Mouse (Mus musculus) bone marrow, adult 2 months (tissue): ENCODE results near the gene Grik3. TPM values are rescaled to one million over a fixed set of nuclear protein-coding genes. Genes with fewer than 3 reads are reported as not detected.

Source experiments
- H3K27ac ChIP-seq: fragments of 200-500 bp; 2 replicates; pipeline ENCODE4 v1.5.1; 2012; ENCODE audit warnings: low read depth, mild to moderate bottlenecking, control low read depth, inconsistent platforms, low read length; ENCODE audit not compliant: control insufficient read depth, poor library complexity, insufficient read depth
- H3K4me1 ChIP-seq: fragments of 200-500 bp; 2 replicates; pipeline ENCODE4 v1.6.1; 2011; ENCODE audit warnings: low read length; ENCODE audit not compliant: control insufficient read depth, insufficient read depth
- H3K4me3 ChIP-seq: fragments of 200-500 bp; replicated peaks from 2 replicates; pipeline ENCODE3; 2011; ENCODE audit warnings: mild to moderate bottlenecking, low read depth, low read length, control low read depth; ENCODE audit not compliant: control insufficient read depth
- CTCF ChIP-seq: fragments of 200-500 bp; IDR thresholded peaks from 2 replicates; pipeline ENCODE4 v1.5.1; 2011; ENCODE audit warnings: low read length, control low read depth; ENCODE audit not compliant: control insufficient read depth, insufficient read depth
- POLR2A ChIP-seq: fragments of 200-500 bp; IDR thresholded peaks from 2 replicates; pipeline ENCODE4 v1.6.1; 2011; ENCODE audit warnings: low read depth, mild to moderate bottlenecking, control low read depth, low read length, borderline replicate concordance; ENCODE audit not compliant: control insufficient read depth
- WGBS: fragments of 180-500 bp; shearing (Covaris S2); methylation state at CpG from one replicate; pipeline ENCODE4 v1.1.7; 2018; 5-methylcytosine and 5-hydroxymethylcytosine counted together
- polyA plus RNA-seq: library from polyadenylated mRNA; stranded (reverse); fragments of >200 nt; gene quantifications from 2 replicates; pipeline ENCODE4 v1.2.4, GENCODE M21; 2011; ENCODE audit warnings: low replicate concordance; ENCODE audit not compliant: missing spikeins, insufficient read depth, insufficient read length

Grik3 gene
- polyA plus RNA-seq, 1 experiment: 0.45 TPM

DNA sequence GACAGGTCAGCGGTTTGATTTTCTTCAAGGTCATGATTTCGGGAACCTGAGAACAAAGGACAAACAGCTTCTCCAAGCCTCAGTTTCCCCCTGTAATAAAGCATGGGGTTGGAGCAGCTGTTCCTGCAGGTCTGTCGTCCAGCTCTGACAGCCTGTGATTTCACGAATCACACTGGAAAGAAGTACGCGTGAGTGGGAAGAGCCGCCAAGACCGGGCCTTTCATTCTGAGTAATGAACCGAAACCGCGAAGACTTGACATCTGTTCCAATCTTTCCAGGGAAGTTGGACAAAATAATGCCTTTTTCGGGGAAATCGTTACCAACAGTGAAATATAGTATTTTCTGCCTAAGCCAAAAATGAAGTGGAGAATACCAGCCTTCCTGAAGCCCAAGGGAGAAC lies 191.5 kb downstream of the Grik3 start:
- Histone ChIP-seq H3K27ac (no peak overlapping the region), H3K4me3 (no peak overlapping the region), H3K4me1 (no peaks in the 10 kb centered on the region)
- TF ChIP-seq CTCF (no peak), POLR2A (no peak)
- 89% methylated on average over 13 of the region's 13 CpGs for WGBS

DNA sequence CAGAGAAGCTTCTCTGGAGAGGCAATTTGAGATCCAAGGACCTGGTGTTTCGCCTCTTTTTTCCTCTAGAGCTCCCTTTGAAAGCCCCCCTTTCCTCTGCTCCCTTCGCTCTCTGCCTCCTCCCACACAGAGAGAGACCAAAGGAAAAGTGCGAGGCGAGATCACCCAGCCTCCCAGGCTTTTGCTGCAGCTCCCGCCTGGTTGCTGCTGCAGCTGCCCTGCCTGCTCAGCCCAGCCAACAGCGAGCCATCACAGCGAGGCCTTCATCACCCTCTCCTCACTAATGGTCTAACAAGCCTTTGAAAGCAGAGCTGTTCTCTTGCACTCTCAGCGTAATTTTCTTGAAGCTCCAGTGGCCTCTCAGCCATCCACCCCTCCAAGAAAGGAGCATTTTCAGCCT lies 196.6 kb downstream of the Grik3 start:
- no peak overlapping the region for H3K4me3 ChIP-seq
- no peak for TF ChIP-seq CTCF
- no peak for TF ChIP-seq POLR2A
- no peak overlapping the region for H3K27ac ChIP-seq
- 21% methylated on average over 8 of the region's 8 CpGs for WGBS
- H3K4me1 ChIP-seq: no peaks in the 10 kb centered on the region

DNA sequence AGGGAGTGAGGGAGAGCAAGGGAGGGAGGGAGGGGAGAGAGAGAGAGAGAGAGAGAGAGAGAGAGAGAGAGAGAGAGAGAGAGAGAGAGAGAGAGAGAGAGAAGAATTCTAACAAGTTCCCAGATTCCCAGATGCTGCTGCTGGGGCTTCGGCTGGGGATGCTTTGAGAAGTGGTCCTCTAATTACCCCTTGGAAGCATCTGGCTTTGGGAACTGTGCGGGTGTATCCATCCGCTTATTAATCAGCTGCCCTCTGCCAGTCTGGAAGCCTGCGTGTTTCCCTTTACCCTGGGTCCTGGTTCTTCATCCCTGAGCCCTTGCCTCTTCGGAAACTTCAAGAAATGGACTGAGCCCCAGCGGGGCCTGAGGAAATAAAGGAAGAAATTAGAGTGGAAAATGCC lies 204.9 kb downstream of the Grik3 start:
- Histone ChIP-seq H3K27ac (no peak overlapping the region), H3K4me1 (no peaks in the 10 kb centered on the region), H3K4me3 (no peak overlapping the region)
- WGBS: 46% methylated on average over 6 of the region's 6 CpGs
- TF ChIP-seq CTCF (no peak), POLR2A (no peak)

DNA sequence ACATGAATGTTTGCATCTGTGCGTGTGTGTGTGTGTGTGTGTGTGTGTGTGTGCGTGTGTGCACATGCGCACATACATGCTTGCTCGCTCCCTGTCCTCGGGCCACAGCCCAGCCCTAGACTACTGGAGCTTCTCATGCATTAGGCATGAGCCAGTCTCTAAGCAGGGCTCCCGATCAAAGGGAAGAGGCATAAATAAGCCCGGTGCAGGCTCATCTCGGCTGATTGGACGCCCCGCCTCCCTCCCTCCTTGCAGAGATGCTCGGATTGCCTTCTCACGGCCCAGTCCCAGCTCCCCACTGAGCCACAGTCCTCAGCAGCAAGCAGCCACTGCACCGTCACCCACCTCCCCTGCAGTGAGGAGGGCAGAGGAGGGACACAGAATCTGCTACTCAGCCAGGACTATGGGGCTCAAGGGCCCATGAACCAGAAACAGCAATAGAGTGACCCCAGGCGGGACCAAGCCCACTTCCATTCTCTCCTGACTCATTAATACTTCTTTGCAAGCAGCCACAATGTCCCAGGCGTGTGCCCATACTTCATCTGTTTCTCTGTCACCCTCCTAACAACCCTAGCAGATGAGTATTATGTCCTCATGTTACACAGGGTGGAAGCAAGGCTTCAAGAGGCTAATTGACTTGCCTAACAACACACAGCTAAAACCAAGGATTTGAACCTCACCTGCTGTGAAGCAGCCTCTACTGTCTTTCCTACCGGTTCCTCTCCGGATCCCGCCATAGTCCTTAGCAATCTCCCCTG lies 205.9 kb downstream of the Grik3 start:
- 24% methylated on average over 18 of the region's 18 CpGs for WGBS

DNA sequence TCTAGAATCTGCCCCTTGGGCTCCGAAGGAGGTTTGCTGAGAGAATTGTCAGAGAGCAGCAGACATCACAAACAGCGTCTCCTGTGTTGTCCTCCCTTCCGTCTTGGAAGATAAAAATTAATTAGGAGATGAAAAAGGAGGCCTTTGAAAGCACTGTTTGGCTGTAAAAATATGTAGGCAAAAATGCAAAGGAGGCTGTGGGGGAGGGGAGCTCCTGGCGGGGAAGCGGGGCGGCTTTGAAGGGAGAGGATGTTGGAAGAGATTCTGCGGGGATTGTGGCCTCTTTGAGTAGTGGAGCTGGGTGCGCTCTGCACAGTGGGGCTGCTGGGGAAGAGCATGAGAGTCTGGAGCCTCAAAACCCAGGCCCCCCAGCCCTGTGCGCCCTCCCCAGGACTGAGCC lies 207.1 kb downstream of the Grik3 start:
- H3K4me3 ChIP-seq: no peak overlapping the region
- TF ChIP-seq CTCF (no peak), POLR2A (no peak)
- H3K4me1 ChIP-seq: no peaks in the 10 kb centered on the region
- H3K27ac ChIP-seq: no peak overlapping the region
- 43% methylated on average over 9 of the region's 9 CpGs for WGBS

More for the DNA sequence above, 205.9 kb downstream of the Grik3 start:
- Histone ChIP-seq H3K4me1 (no peaks in the 10 kb centered on the region), H3K4me3 (no peak overlapping the region), H3K27ac (no peak overlapping the region)
- no peak for TF ChIP-seq POLR2A
- TF ChIP-seq CTCF: no peak

DNA sequence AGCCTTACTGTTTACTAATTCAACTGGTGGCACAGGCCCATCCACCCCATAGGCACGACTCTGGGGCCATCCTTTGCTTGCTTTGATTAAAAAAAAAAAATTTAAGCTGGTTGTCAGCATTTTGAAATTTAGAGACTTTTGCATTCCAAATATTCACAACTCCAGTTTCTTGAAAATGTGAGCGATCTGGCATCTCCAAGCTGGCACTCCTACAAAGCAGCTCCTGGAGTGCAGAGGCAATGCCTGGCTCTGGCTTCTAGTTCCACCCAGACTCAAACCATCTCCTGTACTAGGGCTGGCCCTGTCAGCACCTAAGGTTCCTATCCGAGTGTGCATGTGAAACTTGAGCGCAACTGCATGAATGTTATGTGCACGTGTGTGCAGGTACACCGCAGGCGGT lies 208.6 kb downstream of the Grik3 start:
- TF ChIP-seq CTCF (no peak), POLR2A (no peak)
- H3K4me1 ChIP-seq: no peaks in the 10 kb centered on the region
- no peak overlapping the region for H3K4me3 ChIP-seq
- no peak overlapping the region for H3K27ac ChIP-seq
- 77% methylated on average over 7 of the region's 7 CpGs for WGBS

DNA sequence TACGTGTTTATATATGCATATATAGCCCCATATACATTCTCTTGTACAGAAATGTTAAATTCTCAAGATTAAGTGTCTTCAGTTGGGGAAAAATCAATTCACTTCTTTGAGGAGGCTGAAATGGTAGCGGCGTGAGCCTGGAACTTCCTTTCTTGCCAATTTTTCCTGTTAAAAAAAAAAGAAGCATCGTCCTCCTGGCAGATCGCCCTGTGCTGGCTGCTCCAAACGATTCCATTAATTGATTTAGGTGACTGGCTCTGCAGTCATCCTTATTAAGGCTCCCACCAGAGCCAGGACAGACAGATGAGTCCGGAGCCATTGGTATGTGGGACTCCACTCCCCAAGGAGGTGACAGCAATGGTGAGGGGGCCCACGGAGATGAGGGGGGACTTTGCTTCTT lies 209.8 kb downstream of the Grik3 start:
- TF ChIP-seq POLR2A (no peak), CTCF (no peak)
- Histone ChIP-seq H3K4me1 (no peaks in the 10 kb centered on the region), H3K27ac (no peak overlapping the region), H3K4me3 (no peak overlapping the region)
- 60% methylated on average over 8 of the region's 8 CpGs for WGBS

DNA sequence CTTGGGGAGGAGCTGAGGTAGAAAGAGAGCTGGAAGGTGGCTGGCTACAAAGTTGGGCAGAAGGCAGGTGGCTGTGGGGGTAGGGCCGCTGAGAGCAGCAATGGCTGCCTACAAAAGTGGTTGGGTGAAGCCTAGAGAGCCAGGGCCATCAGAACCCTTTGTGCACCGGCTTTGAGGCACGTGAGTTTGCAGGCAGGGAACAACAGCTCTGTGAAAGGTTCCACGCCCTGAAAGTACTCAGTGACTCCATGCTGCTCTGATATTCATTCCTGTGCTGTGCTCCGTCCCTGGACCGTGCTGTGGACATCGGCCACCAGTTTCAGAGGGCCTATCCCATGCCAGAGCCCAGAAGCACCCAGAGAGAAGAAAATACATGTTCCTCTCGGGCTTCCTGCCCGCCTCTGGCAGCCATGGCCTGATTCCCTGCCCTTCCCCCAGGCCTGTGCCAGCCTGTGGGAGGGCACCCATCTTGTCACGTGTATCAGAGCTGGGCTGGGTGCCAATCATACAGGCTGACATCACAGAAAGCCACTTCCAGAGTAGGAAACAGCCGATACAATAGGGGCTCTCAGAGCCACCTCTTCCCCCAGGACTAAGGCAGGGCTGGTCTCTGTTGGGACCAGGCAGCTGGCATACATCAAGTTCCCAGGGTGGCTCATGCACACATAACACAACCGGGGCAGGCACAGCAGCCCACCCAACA lies 212.3 kb downstream of the Grik3 start:
- 49% methylated on average over 12 of the region's 12 CpGs for WGBS
- Histone ChIP-seq H3K27ac (no peak overlapping the region), H3K4me3 (no peak overlapping the region), H3K4me1 (no peaks in the 10 kb centered on the region)
- TF ChIP-seq POLR2A: no peak
- no peak for TF ChIP-seq CTCF
